In genomic region chr8:119434569-119434968, GRCm38 (mm10) we compare ENCODE assay signal across 20 mouse cellular contexts. TPM values are rescaled to one million over a fixed set of nuclear protein-coding genes. Genes with fewer than 3 reads are reported as not detected.
"Had no signal": no experiment of that assay in that cellular context is flagged by ENCODE, and none has a peak within 500 bp of the region (broad histone marks: within the 10 kb centered on the region; RNA-seq: fewer than 3 reads in every experiment).

No protein-coding gene starts in this region.

- H3K9me3 ChIP-seq: intestine, embryonic 15.5 days; limb, embryonic 15.5 days; liver, embryonic 15.5 days; megakaryocyte, embryonic 14.5 days; midbrain, embryonic 10.5 days; midbrain, embryonic 13.5 days; stomach, embryonic 15.5 days had no signal

- H3K36me3 ChIP-seq: intestine, embryonic 15.5 days; limb, embryonic 15.5 days; liver, embryonic 15.5 days; midbrain, embryonic 10.5 days; midbrain, embryonic 13.5 days; stomach, embryonic 15.5 days had no signal

- H3K4me3 ChIP-seq: intestine, embryonic 15.5 days; layer of hippocampus, adult 2 months; limb, embryonic 15.5 days; liver, embryonic 15.5 days; megakaryocyte, embryonic 14.5 days; midbrain, embryonic 10.5 days; midbrain, embryonic 13.5 days; myocyte; stomach, embryonic 15.5 days had no signal

- H3K27ac ChIP-seq: intestine, embryonic 15.5 days; kidney, postnatal 0 days; layer of hippocampus, adult 2 months; limb, embryonic 15.5 days; liver, embryonic 15.5 days; midbrain, embryonic 10.5 days; midbrain, embryonic 13.5 days; stomach, embryonic 15.5 days had no signal

- H3K4me1 ChIP-seq: midbrain, embryonic 13.5 days had no signal

- ATAC-seq: intestine, embryonic 15.5 days; lung, postnatal 0 days; midbrain, embryonic 13.5 days; midbrain, embryonic 16.5 days had no signal

- DNase-seq: kidney, adult 2 months; layer of hippocampus, adult 9-11 months; lung, embryonic 14.5 days; right cerebral cortex, adult 18-20 months; right cerebral cortex, postnatal 14 days; right cerebral cortex, postnatal 4 days; spleen, adult 18-20 months; thymus, postnatal 25 days had no signal

- H3K9ac ChIP-seq: intestine, embryonic 15.5 days; limb, embryonic 15.5 days; liver, embryonic 15.5 days; lung, embryonic 14.5 days; midbrain, embryonic 13.5 days; stomach, embryonic 15.5 days had no signal

- H3K27me3 ChIP-seq: intestine, embryonic 15.5 days; limb, embryonic 15.5 days; liver, embryonic 15.5 days; midbrain, embryonic 13.5 days; stomach, embryonic 15.5 days had no signal

- H3K4me2 ChIP-seq: intestine, embryonic 15.5 days; limb, embryonic 15.5 days; liver, embryonic 15.5 days; lung, embryonic 14.5 days; midbrain, embryonic 13.5 days; stomach, embryonic 15.5 days had no signal

RNA-seq across cellular contexts. Expression of gene Necab2, which starts 11.9 kb away (rescaled TPM):
- polyA plus RNA-seq: liver, embryonic 15.5 days; myocyte had no signal
